Mouse (Mus musculus): ENCODE results near the gene Mccc1.

GRCm38 (mm10) chr3:35922522-35922921, 78.0 kb downstream of the Mccc1 start:
- no peak for TF ChIP-seq CTCF (IDR thresholded peaks at IDR 0.05)
- TF ChIP-seq EP300 (IDR thresholded peaks at IDR 0.05): no peak

All from lung, postnatal 0 days (tissue).